Mouse (Mus musculus): Measurements from ENCODE around the gene Abl2.

GRCm38 (mm10) chr1:156616989-156617598, 58.5 kb downstream of the Abl2 start:
- no peak for TF ChIP-seq POLR2A (IDR thresholded peaks at IDR 0.05; ENCODE audit: low read depth, low read length)
- no peak for TF ChIP-seq CTCF (IDR thresholded peaks at IDR 0.05; ENCODE audit: extremely low read depth, insufficient read length, insufficient replicate concordance, low read depth, low read length)

Data from small intestine, adult 2 months (tissue).